Mouse (Mus musculus): ENCODE data around the gene Nt5c2. TPM values are rescaled to one million over a fixed set of nuclear protein-coding genes. Genes with fewer than 3 reads are reported as not detected.

The Nt5c2 gene
- 20.2 and 22.4 TPM in 2 replicates for total RNA-seq (2015; ENCODE audit: low replicate concordance)
- 20.9 and 22.4 TPM in 2 replicates for total RNA-seq (2017; ENCODE audit: low replicate concordance)

DNA sequence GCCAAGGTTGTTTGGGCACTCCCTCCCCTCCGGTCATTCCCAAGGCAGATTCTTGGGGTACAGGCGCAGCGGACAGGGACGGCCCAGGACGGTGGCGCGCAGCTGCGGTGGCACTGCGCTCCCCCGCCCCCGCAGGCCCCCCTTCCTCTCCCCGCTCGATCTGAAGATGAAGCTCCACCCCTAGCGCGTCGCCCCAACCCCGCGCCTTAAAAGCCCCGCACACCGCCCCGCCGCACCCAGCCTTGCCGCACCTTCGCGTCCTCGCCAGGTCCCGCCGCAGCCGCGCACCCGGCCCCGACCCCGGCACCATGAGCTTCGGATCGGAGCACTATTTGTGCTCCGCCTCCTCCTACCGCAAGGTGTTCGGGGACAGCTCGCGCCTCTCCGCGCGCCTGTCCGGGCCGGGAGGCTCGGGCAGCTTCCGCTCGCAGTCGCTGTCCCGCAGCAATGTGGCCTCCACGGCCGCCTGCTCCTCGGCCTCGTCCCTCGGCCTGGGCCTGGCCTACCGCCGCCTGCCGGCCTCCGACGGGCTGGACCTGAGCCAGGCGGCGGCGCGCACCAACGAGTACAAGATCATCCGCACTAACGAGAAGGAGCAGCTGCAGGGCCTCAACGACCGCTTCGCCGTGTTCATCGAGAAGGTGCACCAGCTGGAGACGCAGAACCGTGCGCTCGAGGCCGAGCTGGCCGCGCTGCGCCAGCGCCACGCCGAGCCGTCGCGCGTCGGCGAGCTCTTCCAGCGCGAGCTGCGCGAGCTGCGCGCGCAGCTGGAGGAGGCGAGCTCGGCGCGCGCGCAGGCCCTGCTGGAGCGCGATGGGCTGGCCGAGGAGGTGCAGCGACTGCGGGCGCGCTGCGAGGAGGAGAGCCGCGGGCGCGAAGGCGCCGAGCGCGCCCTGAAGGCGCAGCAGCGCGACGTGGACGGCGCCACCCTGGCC is at the start of gene Nt5c2, which contains the start of gene Ina:
Nt5c2 (minus strand) TSS at position 707 of the 935 bp plus-strand sequence.
Ina (plus strand) TSS at position 252 of the 935 bp plus-strand sequence.
- no peak for ATAC-seq (replicated peaks; ENCODE audit: low FRiP score, poor library complexity, severe bottlenecking)

DNA sequence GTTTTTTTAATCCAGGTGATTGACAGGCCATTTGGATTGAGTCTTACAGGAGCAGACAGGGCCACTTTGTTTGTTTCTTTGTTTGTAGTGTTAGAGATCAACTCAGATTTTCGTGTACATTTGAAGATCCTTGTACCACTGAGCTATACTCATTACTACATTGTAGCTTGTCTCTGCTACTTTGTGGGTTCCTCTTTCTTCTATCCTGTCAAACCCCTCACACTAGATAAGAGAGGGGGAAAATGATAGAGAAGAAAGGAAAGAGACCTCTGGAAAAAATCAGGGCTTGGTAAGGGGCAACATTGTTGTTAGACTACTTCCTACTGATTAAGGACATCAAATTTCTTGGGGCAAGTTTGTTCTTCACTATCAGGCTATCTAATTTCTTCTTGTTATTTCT is 42.7 kb upstream of the Nt5c2 start:
- no peak for ATAC-seq (replicated peaks; ENCODE audit: low FRiP score, poor library complexity, severe bottlenecking)

DNA sequence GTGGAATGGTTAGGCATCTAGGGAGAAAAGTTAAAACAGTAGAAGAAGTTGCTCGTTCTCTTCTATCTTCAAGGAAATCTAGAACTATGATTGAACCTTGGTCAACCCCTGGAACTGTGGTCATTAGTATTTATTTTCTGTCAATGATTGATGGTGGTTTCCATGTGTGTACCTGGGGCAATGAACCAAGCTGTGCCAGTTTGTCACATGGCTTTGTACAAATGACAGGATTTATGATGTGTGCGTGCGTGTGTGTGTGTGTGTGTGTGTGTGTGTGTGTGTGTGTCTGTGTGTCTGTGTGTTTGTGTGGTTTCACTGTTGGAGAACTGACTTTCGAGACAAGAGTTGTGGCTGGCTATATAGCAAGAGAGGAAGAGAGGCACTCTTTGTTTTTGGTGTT is 38.5 kb upstream of the Nt5c2 start:
- no peak for ATAC-seq (replicated peaks; ENCODE audit: low FRiP score, poor library complexity, severe bottlenecking)

DNA sequence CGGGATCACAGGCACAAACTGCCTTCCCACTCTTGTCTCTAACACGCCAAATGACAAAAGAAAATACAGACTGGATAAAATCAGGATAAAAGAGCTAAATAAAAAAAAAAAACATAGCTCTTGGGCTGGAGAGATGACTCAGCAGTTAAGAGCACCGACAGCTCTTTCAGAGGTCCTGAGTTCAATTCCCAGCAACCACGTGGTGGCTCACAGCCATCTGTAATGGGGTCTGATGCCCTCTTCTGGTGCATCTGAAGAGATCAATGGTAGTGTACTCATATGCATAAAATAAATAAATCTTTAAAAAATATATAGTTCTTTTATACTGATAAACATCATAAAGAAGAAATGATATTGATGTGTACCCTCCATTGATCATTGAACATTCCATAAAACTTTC is 38.0 kb upstream of the Nt5c2 start:
- no peak for ATAC-seq (replicated peaks; ENCODE audit: low FRiP score, poor library complexity, severe bottlenecking)

DNA sequence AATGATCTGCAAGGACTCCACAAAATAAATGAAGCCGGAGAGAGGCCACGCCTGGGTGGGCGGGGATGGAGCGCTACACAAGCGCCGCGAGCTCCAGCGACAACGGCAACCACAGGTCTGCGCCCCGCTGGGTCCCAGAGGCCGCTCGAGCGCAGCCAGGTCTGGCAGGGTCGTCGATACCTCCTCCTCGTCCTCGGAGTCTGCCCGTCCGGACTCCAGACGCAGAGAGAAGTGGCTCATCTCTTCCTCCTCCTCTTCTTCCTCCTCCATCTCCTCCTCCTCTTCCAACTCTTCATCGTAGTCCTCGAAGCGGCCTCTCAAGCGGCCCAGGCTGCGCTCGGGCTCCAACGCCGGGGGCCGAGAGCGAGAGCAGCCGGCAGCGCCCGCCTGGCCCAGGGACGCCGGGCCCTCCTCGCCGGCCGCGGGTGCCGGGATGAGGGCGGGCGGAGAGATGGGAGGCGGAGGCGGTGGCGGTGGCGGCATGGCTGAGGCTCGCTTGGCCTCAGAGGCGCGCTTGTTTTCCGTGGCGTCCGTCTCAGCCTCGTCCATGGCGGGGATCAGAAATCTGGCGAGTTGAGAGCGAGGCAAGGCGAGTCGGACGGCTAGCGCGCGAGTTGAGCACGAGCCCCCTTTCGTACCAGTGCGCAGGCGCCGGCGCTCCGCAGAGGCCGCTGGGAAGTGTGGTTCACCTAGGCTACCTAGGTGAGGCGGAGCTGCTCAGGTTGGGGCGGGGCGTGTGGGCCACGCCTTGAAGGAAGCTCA is 35.5 kb upstream of the Nt5c2 start, which contains the start of gene Pcgf6:
Pcgf6 (minus strand) TSS at position 636 of the 762 bp plus-strand sequence.
- ATAC-seq (replicated peaks; ENCODE audit: low FRiP score, poor library complexity, severe bottlenecking): peak; percentile 93

DNA sequence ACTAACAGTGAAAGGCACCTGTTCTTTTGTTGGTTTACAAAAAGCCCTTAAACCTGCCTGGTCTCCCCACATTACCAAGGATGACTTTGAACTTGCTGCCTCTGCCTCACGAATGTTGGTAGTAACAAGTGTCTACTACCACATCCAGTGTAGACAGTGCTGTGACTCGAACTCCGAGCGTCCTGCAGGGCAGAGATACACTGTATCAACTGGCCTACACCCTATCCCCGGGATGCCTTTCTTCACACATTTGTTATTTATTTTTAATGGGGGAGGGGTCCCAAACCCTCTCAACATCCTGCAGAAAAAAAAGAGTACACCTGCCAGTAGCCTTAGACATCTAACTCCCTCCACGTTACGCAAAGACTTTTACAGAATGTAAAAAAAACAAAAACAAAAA is 34.9 kb upstream of the Nt5c2 start:
- ATAC-seq (replicated peaks; ENCODE audit: low FRiP score, poor library complexity, severe bottlenecking): 0 out of 2 replicates have a peak, but pooled peaks have one; percentile 32

DNA sequence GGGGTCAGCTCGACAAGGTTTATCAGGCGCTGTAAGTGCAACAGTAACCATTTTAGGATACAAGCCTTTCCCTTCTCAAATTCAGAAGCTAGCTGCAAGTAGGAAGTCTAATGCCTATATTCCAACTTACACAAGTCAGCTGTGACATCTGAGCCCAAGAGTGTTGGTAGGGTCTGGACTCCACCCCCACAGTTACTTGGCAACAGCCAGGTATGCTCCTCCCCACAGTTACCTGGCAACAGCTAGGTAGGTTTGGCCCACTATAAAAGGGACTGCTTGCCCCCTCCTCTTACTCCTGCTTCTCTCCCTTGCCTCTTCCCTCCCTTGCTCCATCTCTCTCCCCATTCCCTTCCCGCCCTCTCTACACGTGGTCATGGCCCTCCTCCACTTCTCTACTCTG is 34.1 kb upstream of the Nt5c2 start:
- ATAC-seq (replicated peaks; ENCODE audit: low FRiP score, poor library complexity, severe bottlenecking): no peak

DNA sequence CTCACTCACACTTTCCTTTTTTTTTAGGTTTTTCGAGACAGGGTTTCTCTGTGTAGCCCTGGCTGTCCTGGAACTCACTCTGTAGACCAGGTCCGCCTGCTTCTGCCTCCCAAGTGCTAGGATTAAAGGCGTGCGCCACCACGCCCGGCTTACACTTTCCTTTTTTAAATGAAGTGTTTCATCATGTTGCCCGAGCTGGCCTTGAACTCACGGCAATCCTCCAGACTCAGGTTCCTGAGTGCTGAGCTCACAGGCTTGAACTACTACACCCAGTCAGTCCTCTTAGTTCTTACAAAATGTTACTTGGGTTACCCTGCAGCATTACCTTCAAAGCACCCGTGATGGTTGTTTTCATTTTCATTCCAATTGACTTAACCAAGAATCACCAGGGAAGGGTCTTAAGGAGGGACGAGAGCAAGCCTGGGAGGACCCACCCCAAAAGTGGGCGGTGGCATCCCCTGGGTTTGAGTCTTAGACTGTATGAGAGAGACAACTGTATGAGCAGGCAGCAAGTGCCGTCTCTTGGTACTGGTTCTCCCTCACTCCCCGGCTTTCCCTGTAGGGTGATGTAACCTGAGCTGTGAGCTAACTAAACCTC is 32.4 kb upstream of the Nt5c2 start:
- no peak for ATAC-seq (replicated peaks; ENCODE audit: low FRiP score, poor library complexity, severe bottlenecking)

DNA sequence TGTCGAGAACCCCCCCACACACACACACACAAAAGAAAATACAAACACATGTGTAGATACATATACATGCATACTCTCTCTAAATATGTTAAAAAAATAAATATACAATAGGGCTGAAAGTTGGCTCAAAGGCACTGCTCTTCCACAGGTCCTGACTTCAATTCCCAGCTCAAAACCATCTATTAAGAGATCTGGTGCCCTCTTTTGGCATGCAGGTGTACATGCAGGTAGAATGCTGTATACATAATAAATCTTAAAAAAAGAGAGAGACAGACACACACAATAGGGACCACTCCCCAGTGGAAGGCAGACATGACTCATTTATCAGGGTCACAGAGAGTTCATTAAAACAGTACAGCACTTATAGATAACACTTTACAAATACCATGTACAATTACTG is 31.4 kb upstream of the Nt5c2 start:
- no peak for ATAC-seq (replicated peaks; ENCODE audit: low FRiP score, poor library complexity, severe bottlenecking)

DNA sequence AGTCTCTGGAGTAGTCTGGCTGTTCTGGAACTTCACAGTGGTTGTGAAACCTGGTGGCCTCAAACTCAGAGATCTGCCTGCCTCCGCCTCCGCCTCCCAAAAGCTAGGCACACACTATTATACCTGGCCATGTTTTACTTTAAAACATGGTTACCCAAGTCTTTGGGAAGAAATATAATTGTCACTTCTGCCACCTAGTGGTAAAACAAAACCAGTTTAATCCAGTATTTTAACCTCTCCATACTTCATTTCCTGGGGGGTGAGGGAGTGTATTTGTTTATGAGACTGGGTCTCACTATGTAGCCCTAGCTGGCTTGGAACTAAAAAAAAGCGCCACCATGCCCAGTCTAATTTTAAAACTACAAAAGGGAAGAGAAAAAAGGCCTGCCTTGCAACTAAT is 28.7 kb upstream of the Nt5c2 start:
- ATAC-seq (replicated peaks; ENCODE audit: low FRiP score, poor library complexity, severe bottlenecking): no peak

DNA sequence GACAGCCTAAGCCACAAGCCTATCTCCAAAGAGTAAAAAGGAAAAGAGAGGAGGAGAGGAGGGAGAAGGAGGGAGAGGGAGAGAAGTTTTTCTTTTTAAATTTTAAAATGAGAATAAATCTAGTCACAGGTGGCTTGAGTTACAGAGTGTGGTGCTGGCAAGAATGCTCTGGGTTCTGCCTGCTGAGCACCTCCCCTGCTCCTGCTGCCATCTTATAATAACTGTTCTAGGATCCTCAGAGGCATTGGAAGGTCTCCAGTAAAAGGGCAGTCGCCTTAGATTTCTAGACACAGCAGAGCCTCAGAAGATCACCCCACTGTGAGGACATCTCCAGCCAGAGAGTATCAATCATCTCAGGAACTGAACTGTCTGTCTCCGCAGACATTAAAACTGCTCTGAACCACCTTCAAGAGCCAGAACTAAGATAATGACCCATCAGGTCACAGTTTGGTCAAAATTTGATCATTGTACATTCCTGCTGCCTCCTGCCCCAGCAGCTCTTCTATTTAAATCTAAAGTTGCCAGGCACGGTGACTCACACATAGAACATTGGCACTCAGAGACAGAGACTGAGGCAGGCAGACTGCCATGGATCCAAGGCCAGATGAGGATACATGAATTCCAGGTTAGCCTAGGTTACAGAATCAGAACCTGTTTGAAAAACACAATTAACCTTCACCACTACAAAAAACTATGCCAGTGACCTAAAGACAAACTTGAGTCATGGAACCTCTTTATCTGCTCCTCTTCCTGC is 25.9 kb upstream of the Nt5c2 start:
- ATAC-seq (replicated peaks; ENCODE audit: low FRiP score, poor library complexity, severe bottlenecking): no peak

DNA sequence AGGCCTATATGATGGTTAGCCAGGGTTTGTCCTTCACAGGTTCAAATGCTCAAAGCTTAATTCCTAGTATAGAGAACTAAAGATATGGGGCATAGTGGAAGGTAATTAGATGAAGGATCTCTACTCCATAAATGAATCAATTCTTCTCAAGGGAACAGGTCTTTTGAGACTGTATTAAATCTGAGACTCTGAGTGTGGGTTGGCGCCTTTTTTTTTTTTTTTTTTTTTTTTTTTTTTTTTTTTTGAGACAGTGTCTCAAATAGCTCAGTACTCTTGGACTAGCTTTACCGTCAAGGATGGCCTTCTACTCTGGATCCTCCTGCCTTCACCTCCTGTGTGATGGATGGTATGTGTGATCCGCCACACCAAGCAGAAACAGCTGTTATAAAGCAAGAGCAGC is 21.6 kb upstream of the Nt5c2 start:
- no peak for ATAC-seq (replicated peaks; ENCODE audit: low FRiP score, poor library complexity, severe bottlenecking)

DNA sequence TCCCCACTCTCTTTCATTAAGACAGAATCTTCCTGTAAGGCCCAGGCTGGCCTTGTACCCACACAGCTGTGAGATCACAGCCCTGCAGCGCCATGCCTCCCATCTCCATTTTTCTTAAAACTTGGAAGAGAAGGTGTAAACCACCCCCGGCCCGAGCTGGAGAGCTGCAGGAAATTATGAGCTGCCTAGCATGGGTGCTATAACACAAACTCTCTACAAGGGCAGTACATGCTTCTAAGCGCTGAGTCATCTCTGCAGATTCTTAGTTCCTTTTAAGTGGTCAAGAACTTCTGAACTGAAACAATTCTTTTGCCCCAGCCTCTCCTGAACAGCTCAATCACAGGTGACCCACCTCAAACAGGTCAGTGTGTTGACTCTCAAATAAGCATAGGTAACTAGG is 20.0 kb upstream of the Nt5c2 start:
- no peak for ATAC-seq (replicated peaks; ENCODE audit: low FRiP score, poor library complexity, severe bottlenecking)

DNA sequence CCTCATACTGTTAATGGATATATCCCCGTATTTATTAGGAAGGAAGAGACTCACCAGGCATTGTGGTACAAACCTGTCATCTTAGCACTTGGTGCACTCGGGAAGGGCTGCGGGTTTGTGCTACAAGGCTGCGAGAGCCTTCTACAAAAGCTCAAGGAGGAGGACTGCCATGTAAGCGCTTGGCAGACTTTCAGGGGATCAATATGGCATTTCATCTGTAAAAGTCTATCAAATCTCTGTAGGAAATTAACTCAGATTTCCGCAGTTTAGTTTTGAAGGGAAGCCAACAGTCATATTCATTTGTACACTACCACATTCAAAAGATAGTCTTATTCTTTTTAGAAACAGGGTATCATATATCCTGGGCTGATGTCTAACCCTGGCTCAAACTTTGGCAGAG is 16.8 kb upstream of the Nt5c2 start:
- no peak for ATAC-seq (replicated peaks; ENCODE audit: low FRiP score, poor library complexity, severe bottlenecking)

DNA sequence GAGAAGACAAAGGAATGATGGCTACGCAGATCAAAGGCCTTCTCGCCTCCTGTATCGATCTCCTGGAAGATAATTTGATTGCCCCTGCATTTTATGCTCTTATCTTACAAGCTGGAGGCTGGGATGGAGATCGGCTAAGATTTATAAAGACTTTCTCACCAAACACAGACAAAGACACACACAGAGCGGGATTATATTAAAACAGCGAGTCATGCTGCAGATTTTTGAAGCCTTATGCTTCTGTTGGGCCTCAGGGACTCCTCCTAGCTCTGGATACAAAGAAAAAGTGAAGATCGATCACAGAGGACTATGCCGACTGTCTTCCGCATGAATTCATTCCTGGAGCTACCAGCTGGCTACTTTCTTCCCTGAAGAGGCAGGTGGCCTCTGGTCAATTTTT is 14.8 kb upstream of the Nt5c2 start:
- ATAC-seq (replicated peaks; ENCODE audit: low FRiP score, poor library complexity, severe bottlenecking): no peak

DNA sequence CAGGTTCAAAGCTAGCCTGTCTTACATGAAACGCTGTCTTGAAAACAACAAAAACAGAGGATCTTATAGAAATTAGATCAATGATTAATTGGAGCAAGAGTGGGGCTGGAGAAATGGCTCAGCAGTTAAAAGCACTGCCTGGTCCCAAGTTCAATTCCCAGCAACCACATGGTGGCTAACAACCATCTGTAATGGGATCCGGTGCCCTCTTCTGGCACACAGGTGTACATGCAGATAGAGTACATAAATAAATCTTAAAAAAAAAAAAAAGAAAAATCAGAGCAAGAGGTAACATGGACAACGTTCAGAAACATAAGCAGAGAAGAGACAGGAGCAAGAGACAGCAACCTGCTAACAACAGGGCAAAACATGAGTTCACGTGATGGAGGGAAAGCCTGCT is 11.6 kb upstream of the Nt5c2 start:
- ATAC-seq (replicated peaks; ENCODE audit: low FRiP score, poor library complexity, severe bottlenecking): no peak

DNA sequence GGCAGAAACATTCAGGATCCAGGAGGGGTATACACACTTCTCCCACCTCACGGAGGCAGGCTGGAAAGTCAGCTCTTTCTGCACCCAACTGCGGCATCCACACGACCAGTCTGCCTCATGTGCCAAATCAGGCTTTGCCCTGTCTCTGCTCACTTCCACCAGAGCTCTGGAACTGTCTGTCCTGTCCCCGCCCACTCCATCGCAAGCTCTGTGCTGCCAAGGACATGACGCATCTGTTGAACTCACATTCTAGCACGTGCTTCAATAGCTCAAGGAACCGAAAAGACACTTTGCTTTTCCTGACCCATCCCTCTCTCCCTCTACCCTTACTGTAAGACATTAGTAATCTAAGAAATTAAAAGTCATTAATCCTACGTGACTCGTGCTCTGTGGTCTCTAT is 10.0 kb upstream of the Nt5c2 start:
- no peak for ATAC-seq (replicated peaks; ENCODE audit: low FRiP score, poor library complexity, severe bottlenecking)

DNA sequence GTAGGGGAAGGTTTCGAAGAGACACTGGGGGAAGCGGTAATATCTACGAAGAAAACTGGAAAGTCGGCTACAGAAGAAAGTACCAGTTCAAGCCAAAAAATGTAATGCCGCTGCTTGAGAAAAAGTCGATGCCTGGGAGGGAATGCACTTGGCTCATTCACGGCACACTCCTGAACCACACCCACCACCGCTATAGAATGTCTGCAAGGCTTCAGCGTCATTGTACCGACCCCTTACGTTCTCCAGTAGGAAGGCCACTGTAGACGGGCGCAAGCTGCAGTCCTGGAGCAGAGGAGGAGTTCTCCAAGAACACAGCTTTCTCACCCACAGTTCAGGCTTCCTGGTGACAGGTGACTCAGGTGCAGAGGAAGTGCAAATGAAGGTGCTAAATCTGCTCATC is 8.6 kb upstream of the Nt5c2 start:
- no peak for ATAC-seq (replicated peaks; ENCODE audit: low FRiP score, poor library complexity, severe bottlenecking)

DNA sequence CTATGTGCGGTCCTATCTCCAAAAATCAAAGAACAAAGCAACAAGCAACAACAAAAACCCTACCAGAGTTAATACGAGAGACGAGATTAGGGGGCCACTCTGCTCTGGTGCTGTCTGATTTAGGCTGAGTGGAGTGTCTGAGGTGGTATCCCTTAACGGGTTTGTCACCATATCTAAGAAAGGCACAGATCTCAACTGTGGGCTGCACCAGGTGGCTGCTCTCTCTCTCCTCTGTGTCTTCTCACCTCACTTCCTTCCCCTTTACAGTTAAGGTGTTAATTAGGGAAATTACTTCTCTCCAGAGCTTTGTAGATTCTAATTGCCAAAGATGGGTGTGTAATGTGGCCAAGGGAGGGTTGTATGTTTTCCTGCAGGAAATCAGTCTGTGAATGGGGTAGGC is 7.8 kb upstream of the Nt5c2 start:
- ATAC-seq (replicated peaks; ENCODE audit: low FRiP score, poor library complexity, severe bottlenecking): no peak

DNA sequence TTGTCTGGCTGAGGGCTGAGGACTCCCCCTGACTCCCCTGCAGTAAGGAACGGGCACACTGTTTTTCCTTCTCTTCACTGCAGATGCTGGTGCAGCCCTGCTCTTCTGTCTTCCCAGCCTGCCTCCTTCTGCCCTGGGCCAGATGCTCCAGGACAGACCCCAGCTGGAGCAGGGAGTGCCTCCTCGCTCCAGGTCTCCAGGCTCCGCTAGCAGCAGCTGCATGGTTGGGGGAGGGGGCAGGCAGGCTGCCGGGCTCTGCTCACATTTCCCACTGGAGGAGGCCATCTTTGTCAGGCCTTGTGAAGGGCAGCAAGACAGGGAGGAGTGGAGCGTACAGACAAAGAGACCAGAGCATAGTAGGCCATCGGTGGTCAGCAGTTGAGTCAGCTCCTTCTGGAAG is 4.4 kb upstream of the Nt5c2 start:
- no peak for ATAC-seq (replicated peaks; ENCODE audit: low FRiP score, poor library complexity, severe bottlenecking)

Measured in erythroblast, adult 5-6 weeks (primary cell).